Mouse (Mus musculus): ENCODE results near the gene Sdk1.
"Not testable (repeated sequence)": the region's sequence is repeated elsewhere in the genome, so short reads cannot be mapped to it uniquely, and the experiment has no call there.

The Sdk1 gene

GRCm38 (mm10) chr5:141637054-141637453 is 395.8 kb downstream of the Sdk1 start:
- not testable (repeated sequence) for DNase-seq (ENCODE audit: low read depth)

- no peak for DNase-seq (ENCODE audit: low read depth)
These were observed 404.4 kb downstream of the Sdk1 start for GRCm38 (mm10) chr5:141645671-141646070.

- no peak for DNase-seq (ENCODE audit: low read depth)
These were observed 405.3 kb downstream of the Sdk1 start for GRCm38 (mm10) chr5:141646621-141647020.

- no peak for DNase-seq (ENCODE audit: low read depth)
These were observed 408.6 kb downstream of the Sdk1 start for GRCm38 (mm10) chr5:141649831-141650375.

DNA sequence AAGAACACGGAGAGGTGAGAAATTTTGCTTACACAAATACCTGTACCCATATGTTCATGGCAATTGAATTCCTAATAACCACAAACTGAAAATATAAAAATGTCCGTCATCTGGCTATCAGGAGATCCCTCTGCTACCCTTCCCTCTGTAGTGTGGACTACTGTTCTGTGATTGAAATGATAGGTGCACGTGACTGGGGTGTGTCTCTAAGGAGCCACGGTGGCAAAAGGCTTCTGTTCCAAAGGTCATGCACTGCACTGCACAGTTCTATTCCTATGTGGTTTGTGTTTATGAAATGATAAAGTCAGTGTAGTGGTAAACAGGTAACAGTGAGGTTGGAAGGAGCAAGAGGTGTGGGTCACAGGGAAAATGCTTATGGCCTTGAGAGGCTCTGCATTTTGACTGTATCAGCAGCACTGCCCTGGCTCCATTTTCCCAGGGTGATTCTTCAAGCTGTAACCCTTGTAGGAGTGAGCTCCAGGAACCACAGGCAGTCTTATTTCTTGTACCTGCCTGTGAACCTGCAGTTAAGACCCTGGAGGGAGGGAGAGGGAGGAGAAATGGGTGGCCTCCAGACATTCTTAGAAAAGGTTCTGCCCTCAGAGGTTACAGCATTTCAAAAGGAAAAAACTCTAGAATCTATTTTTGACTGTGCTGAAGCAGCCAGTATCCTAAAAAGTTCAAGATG is 410.5 kb downstream of the Sdk1 start:
- no peak for DNase-seq (ENCODE audit: low read depth)

DNA sequence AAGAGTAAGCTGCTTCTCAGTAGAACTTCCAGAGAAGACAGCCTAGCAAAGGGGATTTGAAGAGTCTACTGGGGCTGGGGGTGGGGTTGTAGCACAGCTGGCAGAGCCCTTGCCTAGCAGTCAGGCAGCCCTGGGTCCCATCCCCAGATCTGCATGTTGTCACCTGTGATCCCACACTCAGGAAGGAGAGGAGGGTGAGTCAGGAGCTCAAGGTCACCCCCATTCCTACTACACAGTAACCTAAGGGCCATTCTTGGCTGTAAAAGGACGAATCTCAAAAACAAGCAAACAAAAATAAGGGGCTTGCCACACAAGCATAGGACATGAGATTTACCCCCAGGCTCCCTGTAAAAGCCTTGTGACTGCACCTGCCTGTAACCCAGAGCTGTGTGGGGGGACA is 435.1 kb downstream of the Sdk1 start:
- DNase-seq (ENCODE audit: low read depth): no peak

DNA sequence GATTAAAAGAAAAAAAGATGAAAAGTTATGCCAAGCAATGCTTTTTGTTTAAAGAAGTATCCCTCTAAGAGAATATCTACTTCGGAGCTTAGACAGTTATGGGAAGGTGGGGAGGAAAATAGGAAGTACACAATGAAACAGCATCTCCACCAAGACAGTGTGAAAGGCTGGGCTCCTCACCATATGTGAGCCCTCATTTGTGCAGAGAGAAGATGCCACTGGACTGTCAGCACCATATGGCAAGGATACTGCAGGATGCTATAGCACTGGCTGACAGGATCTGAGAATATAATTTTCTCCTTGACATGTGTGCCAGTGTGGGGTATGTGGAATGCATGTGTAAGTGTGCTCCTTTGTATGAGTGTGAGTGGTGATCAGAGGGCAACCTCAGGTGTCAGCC is 435.7 kb downstream of the Sdk1 start:
- DNase-seq (ENCODE audit: low read depth): no peak

- DNase-seq (ENCODE audit: low read depth): no peak
These were observed 436.6 kb downstream of the Sdk1 start for GRCm38 (mm10) chr5:141677841-141678240.

- DNase-seq (ENCODE audit: low read depth): no peak
These were observed 445.7 kb downstream of the Sdk1 start for GRCm38 (mm10) chr5:141686876-141687420.

GRCm38 (mm10) chr5:141689442-141690105 is 448.3 kb downstream of the Sdk1 start:
- DNase-seq (ENCODE audit: low read depth): no peak

DNA sequence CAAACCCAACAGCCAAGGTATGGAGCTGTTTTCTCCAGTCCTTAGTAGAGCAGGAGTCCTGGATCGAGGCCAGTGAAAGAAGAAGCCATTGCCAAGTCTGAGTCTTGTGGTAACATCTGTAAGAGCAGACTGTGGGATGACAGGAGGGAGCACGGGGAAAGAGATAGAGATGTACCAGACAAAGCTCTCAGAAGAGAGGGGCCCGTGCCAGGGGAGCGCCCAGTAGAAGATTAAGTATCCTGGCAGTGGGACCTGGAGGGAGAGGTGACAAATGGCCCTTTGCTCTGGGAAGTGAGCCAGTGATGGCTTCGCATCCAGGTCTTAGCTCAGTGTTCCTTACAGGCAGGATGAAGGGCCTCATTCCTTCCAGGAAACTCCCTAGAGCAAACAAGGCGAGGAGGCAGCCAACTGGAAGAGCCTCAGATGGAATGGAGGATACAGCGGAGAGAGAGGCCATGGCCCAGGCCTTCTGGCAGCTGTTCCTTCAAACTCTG is 450.2 kb downstream of the Sdk1 start:
- no peak for DNase-seq (ENCODE audit: low read depth)

- no peak for DNase-seq (ENCODE audit: low read depth)
These were observed 452.4 kb downstream of the Sdk1 start for GRCm38 (mm10) chr5:141693716-141694115.

DNA sequence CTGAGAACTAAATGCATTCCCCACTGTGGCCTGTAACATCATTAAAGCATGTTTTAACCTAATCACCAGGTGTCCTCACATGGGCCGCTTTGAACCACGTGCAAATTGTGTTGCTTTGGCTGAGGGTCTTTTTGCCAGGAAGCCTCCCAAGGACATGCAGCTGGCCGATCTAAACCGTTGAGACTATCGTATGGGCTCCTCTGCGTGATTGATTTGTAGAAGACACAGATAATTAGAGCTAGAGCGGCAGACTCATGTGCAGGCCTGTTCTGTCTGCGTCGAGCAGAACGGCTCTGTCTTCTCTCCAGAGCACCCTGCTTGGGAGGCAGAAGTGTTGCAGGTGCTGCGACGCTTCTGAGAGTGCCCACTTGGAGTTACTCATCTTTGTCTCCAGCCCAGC is 453.6 kb downstream of the Sdk1 start:
- no peak for DNase-seq (ENCODE audit: low read depth)

GRCm38 (mm10) chr5:141698406-141698805 is 457.1 kb downstream of the Sdk1 start:
- no peak for DNase-seq (ENCODE audit: low read depth)

DNA sequence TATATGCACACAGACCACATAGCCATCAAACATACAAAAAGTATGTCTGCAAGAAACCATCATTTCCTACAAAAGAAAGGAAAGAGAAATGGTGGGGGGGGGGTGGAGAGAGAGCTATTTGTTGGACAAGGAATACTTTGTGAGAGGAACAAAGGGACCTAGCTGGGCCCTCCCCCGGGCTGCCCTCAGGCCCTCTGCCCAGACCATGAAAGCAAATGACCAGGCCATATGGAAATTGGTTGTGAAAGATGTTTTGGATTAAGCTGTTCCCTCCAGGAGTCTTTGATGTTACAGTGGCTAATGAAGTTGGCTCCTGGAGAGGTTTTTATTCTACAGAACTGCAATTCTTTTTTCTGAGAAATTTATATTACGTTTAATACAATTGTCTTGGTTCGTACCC is 479.5 kb downstream of the Sdk1 start:
- no peak for DNase-seq (ENCODE audit: low read depth)

- no peak for DNase-seq (ENCODE audit: low read depth)
These were observed 486.7 kb downstream of the Sdk1 start for GRCm38 (mm10) chr5:141727968-141728367.

- DNase-seq (ENCODE audit: low read depth): no peak
These were observed 488.7 kb downstream of the Sdk1 start for GRCm38 (mm10) chr5:141730006-141730405.

- peak; percentile 2 for DNase-seq (ENCODE audit: low read depth)
These were observed 497.4 kb downstream of the Sdk1 start for GRCm38 (mm10) chr5:141738725-141739124.

DNA sequence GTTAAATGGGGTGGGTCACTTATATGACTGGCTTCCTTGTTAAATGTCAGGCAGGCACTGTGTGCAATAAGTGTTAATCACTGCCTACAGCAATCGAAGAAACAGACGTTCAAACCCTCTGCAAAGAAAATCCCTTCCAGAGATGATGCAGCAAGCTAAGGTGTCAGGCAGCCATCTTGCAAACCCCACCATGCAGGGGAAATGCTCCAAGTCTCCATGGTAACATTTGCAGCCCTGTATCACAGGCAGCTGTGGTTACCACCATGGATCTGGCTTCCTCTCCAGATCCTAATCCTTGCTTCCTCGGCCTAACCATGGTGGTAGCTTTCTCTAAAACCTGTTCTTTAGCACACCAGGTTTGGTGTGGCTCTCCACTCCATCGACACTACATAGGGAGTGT is 507.5 kb downstream of the Sdk1 start:
- no peak for DNase-seq (ENCODE audit: low read depth)

- no peak for DNase-seq (ENCODE audit: low read depth)
These were observed 513.0 kb downstream of the Sdk1 start for GRCm38 (mm10) chr5:141754278-141754677.

GRCm38 (mm10) chr5:141758885-141759284 is 517.6 kb downstream of the Sdk1 start:
- no peak for DNase-seq (ENCODE audit: low read depth)

DNA sequence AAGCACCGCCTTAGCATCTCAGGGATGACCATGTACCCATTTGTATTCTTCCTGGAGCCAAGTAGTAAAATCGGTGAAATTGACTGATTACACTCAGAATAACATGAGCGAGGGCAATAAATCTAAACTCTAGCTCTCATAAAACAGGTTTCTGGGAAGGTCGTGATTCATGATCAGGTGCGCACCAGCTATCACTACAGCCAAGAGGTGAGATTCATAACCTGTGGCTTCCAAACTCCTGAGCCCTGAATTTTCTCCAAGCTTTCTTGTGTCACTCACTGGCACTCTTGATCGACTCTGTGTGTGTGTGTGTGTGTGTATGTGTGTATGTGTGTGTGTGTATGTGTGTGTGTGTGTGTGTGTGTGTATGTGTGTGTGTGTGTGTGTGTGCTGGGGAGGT is 522.8 kb downstream of the Sdk1 start:
- no peak for DNase-seq (ENCODE audit: low read depth)

All from NIH3T3 (cell line).